Mouse (Mus musculus): Measurements from ENCODE around the gene Ccdc82.

DNA sequence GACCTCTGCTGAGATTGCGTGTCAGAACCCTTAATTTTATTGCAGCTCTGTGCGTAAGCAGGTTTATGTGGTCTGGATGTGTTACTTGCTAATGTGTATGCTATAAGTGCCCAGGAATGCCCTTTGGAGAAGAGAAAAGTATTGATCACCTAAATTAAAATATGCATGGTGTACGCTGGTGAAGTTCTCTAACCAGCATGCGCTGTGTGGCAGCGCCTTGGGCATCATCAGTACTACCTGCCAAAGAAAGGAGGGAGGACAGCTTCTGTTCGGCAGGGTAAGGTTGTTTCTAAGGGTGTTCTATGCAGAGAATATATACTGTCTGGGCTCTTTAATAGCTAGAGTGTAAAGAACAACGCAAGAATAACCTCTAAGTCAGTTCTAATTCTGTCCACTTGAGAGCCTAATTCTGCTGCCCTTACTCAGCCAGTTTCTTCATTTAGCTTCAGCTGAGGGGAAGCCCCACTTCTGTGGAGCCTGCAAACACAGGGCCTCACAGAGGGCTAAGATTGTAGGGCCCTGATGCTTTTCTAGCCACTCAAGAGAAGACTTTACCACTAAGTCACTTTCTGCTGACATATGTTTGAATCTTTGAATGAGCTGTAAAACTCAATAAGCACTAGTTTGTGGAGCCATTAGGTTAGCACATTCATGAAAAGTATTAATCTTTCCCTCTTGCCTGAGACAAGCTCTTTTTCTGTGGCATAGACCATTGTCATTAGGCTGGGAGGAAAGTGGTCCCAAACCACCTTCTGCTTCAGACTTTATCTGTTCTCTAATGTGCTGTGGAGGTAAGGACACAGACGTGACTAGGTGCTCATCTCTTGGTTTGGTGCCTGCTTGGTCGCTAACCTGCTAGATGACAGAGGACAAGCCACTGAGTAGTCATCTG, 54.4 kb downstream of the Ccdc82 start:
- TF ChIP-seq CTCF (IDR thresholded peaks at IDR 0.05; ENCODE audit: borderline replicate concordance, insufficient read depth, low read depth, low read length) = no peak
- no peak for TF ChIP-seq POLR2A (IDR thresholded peaks at IDR 0.05; ENCODE audit: borderline replicate concordance, insufficient read depth, low read length)
